Mouse (Mus musculus) monocyte, adult 2 months (primary cell): ENCODE measurements around the gene Insl6.

ENCODE experiments used
- DNase-seq, 2 experiments: peaks; one replicate each; pipeline ENCODE4 v3.0.0; 2022; ENCODE audit warnings: low spot score in 2 of 2, low read depth in 1 of 2

Insl6 gene

GRCm38 (mm10) chr19:29356281-29356680, 31.1 kb upstream of the Insl6 start:
- no peak for DNase-seq

DNA sequence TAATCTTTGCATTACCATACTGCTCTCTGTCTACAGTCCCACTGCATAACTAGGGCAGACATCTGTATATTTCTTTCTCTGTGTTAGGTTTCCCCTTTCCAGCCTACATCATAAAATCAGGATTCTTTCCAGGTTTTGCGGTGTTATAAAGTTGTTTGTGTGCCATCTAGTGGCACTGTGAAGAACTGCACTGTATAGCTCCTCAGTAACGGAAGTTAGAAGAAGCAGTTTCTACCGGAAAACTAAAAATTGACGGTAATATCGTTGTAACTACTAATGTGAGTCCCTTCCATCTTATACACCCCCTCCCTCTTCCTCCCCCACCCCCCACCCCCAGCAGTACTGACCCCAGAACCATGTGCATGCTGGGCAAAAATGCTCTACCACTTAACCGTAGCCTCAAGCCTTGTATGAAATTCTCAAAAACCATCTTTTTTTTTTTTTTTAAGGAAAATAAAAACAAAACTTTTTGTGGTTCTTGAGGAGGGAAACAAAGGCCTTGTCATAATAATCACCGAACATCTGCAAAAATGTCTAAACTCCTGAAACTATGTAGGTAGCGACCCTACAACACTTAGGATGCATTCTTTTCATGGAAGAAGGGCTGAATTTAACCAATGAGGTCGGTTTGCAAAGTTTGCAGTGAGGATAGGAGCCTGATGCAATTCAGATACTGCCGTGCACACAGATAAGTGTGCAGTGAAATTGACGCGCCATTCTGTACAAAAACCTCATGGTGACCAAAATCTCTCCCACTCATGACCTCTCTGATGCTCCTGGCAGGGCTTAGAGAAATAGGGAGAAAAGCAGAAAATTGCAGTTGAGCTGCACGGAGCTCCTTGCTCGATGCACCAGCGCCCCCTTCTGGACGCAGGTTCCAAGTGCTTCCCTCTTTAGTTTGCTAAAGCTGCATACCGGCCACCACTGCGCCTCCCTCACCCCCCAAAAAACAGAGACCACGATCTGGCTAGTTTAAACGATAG, 30.0 kb upstream of the Insl6 start:
- peak; percentile 50 to 74 for DNase-seq

- no peak for DNase-seq
These were observed 25.8 kb upstream of the Insl6 start for GRCm38 (mm10) chr19:29350991-29351390.

DNA sequence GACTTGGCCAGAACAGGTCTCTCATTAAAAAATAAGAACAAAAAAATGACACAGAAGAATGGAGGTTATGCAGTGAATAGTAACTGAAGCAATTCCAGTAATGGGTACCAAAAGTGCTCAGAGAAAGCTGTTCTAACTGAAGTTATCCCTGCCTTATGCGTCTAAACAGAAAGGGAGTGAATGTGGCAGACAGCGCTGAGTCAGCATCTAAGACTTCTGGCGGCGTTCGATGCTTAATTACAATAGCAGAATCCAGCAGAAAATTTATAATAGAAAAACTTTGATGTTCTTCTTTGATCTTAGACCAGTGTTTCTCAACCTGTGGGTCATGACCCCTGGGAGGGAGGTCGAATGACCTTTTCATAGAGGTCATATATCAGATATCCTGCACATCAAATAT, 20.5 kb upstream of the Insl6 start:
- no peak for DNase-seq

- no peak for DNase-seq
These were observed 19.7 kb upstream of the Insl6 start for GRCm38 (mm10) chr19:29344868-29345267.

DNA sequence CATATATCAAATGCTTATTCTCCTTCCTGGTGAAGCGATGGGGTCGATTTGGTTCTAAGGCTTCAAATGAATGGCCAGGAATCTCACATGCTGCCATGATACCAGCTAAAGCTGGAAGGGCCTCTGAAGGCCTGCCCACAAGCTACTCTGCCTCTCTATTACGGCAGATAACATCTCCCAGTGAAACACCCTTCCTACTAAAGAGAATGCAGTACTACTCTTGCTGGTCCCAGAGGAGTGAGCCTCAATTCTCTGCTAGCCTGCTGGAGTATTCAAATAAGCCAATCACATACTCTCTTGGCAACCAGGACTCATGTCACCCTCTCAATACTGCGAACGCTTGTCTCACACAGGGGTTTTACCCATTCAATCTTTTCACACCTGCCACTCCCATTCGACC, 17.1 kb upstream of the Insl6 start:
- DNase-seq = no peak

DNA sequence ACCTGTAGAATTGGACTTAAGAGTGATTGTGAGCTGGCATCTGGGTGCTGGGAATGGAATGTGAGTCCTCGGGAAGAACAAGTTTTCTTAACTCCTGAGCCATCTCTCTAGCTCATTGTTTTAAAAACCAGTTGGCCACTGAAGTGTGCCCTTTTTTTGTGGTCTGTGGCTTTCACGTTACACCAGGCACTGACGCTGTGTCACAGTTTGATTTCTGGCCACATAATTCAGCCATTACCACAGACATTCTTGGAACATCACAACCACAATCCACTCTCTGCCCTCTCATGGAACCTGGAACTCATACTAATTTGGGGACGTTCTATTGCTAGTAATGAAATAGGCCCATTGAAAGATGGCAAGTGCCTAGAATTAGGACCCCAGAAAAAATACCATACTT, 15.9 kb upstream of the Insl6 start:
- no peak for DNase-seq

DNA sequence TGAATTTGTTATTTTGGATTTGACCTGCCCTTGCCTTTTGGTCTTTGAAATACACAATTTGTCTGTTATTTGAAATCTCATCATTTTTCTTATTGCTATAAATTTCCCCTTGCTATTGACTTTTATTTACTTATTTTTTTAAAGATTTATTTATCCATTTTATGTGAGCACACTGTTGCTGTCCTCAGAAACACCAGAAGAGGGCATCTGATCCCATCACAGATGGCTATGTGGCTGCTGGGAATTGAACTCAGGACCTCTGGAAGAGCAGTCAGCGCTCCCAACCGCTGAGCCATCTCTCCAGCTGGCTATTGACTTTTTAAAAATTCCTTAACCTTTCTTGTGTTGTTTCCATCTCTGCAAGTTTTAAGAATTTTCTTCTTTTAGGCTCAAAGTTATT, 11.5 kb upstream of the Insl6 start:
- no peak for DNase-seq

GRCm38 (mm10) chr19:29334068-29334745, 9.1 kb upstream of the Insl6 start, which contains the start of gene Rln1:
Gene Rln1, minus strand, starts transcription at chr19:29334670.
- no peak for DNase-seq

DNA sequence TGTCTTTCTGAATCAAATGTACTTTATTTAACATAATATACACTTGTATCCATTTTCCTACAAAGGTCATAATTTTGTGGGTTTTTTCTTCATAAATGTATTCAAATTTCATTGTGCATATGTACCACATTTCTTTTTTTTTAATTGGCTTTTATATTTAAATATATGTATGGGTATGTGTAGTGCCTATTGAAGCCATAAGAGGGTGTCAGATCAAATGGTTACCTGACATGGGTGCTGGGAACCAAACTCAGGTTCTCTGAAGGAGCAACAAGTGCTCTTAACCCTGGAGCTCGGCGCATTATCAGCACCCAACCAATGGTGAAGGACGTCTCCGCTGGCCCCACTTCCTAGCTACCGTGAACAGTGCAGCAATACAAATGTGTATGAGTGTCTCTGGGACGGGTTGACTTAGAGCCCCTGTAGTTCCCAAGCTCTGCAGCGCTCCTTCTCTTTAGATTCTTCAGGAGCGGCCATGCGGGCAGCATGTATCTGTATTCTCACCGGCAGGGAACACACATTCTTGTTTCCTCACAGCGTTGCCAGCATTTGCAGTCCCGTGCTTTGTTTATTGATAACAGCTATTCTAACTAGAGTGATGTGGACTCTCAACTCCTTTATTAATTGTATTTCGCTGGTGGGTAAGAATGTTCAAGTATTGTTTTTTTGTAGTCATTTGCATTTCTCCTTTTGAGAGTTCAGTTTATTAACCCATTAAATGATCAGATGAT, 1.8 kb upstream of the Insl6 start:
- no peak for DNase-seq

DNA sequence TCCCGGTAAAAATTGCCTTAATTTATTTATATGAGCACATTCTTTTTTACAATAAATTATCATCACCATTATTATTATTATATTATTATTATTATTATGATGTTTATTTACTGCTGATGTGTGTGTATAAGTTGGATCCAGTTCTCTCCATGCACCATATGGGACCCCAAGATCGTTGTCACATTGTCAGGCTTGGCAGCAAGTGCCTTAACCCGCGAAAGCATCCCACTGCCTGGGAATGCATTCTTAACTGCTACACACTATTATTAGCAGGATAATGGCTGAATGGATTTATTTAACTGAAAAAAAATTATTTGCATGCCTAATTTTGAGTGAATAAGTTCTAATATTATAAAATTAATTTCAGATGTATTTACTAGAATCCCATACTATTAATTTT, 1.2 kb upstream of the Insl6 start:
- DNase-seq = no peak

GRCm38 (mm10) chr19:29325852-29326180, 660 bp upstream of the Insl6 start:
- no peak for DNase-seq

- no peak for DNase-seq
These were observed 1.6 kb downstream of the Insl6 start for GRCm38 (mm10) chr19:29323416-29324049.

DNA sequence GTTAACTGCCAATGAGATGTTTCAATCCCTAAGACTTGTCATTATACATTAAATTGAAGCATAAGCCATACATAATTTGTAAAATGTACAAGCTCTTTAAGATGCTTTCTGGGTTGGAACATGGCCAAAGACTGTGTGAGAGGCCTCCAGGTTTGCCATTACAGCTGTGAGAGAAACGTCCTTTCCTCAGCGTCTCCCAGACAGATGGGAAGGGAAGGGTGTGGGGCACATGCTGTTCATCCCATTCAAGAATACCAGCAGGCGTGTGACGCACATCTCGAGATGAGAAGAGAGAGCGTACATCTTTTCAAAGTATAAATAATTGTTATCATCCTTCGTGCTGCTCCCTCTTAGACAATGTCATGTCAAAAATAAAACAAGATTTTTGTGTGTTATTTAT, 12.5 kb downstream of the Insl6 start:
- no peak for DNase-seq

- no peak for DNase-seq
These were observed 13.4 kb downstream of the Insl6 start for GRCm38 (mm10) chr19:29311791-29312190.

DNA sequence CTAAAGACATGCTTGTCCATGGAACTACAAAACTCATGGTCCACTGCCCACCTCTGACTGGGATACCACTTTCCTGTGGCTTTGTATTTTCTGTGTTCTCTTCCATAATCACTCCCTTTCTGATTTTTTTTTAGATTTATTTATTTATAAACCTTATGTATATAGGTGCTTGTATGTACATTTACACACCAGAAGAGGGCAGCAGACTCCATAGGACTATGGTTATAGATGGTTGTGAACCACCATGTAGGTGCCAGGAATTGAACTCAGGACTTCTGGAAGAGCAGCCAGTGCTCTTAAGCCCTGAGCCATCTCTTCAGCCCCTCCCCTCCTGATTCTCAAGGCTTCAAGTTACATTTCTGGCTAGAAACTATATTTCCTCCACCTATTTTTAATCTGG, 16.3 kb downstream of the Insl6 start:
- no peak for DNase-seq

DNA sequence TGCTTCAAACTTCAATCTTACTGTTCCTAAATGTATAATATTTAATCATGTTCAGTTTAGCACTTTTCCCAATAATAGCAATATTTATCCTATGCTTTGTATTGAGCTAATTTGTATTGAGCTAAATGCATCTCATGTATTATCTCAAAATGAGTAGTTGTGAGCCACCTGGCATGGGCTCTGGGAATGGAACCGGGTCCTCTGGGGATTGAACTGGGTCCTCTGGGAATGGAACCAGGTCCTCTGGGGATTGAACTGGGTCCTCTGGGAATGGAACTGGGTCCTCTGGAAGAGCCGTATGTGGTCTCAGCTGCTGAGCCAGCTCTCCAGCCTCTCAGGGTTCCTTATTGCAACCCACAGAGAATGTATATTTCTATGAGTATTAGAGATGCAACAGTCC, 23.0 kb downstream of the Insl6 start:
- DNase-seq = no peak

DNA sequence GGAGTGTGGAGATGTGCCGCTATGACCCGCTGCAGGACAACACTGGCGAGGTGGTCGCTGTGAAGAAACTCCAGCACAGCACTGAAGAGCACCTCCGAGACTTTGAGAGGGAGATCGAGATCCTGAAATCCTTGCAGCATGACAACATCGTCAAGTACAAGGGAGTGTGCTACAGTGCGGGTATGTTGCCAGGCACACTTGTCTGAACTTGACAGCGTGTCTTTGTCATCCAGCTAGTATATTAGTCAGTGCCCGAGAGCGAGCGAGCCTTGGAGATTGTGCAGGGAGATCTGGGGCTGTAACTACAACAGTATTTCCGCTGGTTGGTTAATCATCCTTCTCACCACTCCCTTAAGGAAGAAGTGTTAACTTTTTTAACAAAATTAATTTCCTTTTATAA, 24.2 kb downstream of the Insl6 start:
- no peak for DNase-seq

GRCm38 (mm10) chr19:29297366-29297765, 27.8 kb downstream of the Insl6 start:
- no peak for DNase-seq

GRCm38 (mm10) chr19:29296166-29296565, 29.0 kb downstream of the Insl6 start:
- no peak for DNase-seq

- DNase-seq = no peak
These were observed 30.4 kb downstream of the Insl6 start for GRCm38 (mm10) chr19:29294756-29295155.
